Mouse (Mus musculus): ENCODE measurements at regions not wholly inside any gene's neighbourhood (a gene's known extent, or its start where the extent isn't known, plus 50 kb on each side); places are given as distances from the start of the nearest gene placed in this dataset.
"Not testable (repeated sequence)": the region's sequence is repeated elsewhere in the genome, so short reads cannot be mapped to it uniquely, and the experiment has no call there.

- DNase-seq, result no peak
Measured at GRCm38 (mm10) chr1:161728546-161729206, 59.6 kb downstream of the Fasl start.

GRCm38 (mm10) chr1:161727357-161727756 is 60.9 kb downstream of the Fasl start:
- DNase-seq, result not testable (repeated sequence)

- DNase-seq, result not testable (repeated sequence)
Measured at GRCm38 (mm10) chr1:161726098-161726497, 62.2 kb downstream of the Fasl start.

GRCm38 (mm10) chr1:161719876-161720275 is 68.4 kb downstream of the Fasl start:
- no peak for DNase-seq

GRCm38 (mm10) chr1:161718254-161718653 is 70.0 kb downstream of the Fasl start:
- DNase-seq, result no peak

GRCm38 (mm10) chr1:161712918-161713317 is 75.4 kb downstream of the Fasl start:
- peak; percentile 73 for DNase-seq

GRCm38 (mm10) chr1:161712283-161712682 is 76.0 kb downstream of the Fasl start:
- no peak for DNase-seq

GRCm38 (mm10) chr1:161707049-161707448 is 81.2 kb downstream of the Fasl start:
- no peak for DNase-seq

GRCm38 (mm10) chr1:161704961-161705360 is 83.3 kb downstream of the Fasl start:
- no peak for DNase-seq

GRCm38 (mm10) chr1:161704527-161704926 is 83.8 kb downstream of the Fasl start:
- no peak for DNase-seq

GRCm38 (mm10) chr1:161695886-161696285 is 92.4 kb downstream of the Fasl start:
- DNase-seq, result no peak

- DNase-seq, result no peak
Measured at GRCm38 (mm10) chr1:161693768-161694160, 94.5 kb downstream of the Fasl start.

GRCm38 (mm10) chr1:161692836-161693767 is 95.2 kb downstream of the Fasl start:
- no peak for DNase-seq

- no peak for DNase-seq
Measured at GRCm38 (mm10) chr1:161688946-161689345, 99.3 kb downstream of the Fasl start.

GRCm38 (mm10) chr1:161687548-161687947 is 100.7 kb downstream of the Fasl start:
- DNase-seq, result peak; percentile 65

- no peak for DNase-seq
Measured at GRCm38 (mm10) chr1:161680558-161680957, 107.7 kb downstream of the Fasl start.

- DNase-seq, result peak; percentile 70
Measured at GRCm38 (mm10) chr1:161670937-161671336, 117.4 kb downstream of the Fasl start.

- no peak for DNase-seq
Measured at GRCm38 (mm10) chr1:161664321-161664720, 124.0 kb downstream of the Fasl start.

GRCm38 (mm10) chr1:161663351-161663750 is 124.9 kb downstream of the Fasl start:
- DNase-seq, result no peak

- DNase-seq, result no peak
Measured at GRCm38 (mm10) chr1:161662241-161662640, 126.1 kb downstream of the Fasl start.

- no peak for DNase-seq
Measured at GRCm38 (mm10) chr1:161657511-161657910, 130.8 kb downstream of the Fasl start.

GRCm38 (mm10) chr1:161649387-161649786 is 138.9 kb downstream of the Fasl start:
- no peak for DNase-seq

GRCm38 (mm10) chr1:161632098-161632497 is 137.6 kb downstream of the Tnfsf18 start:
- DNase-seq, result no peak

- DNase-seq, result no peak
Measured at GRCm38 (mm10) chr1:161621291-161621690, 126.8 kb downstream of the Tnfsf18 start.

Data from thymus, postnatal 25 days (tissue).